Mouse (Mus musculus) common myeloid progenitor, adult 5-6 weeks (primary cell): ENCODE data around the gene Gm6096. TPM values are rescaled to one million over a fixed set of nuclear protein-coding genes. Genes with fewer than 3 reads are reported as not detected.
"Not testable (repeated sequence)": the region's sequence is repeated elsewhere in the genome, so short reads cannot be mapped to it uniquely, and the experiment has no call there.

ENCODE experiments used
- ATAC-seq: replicated peaks from 2 replicates; pipeline ENCODE4 v1.8.0; 2016; ENCODE audit warnings: low read depth, mild to moderate bottlenecking, moderate TSS enrichment, inconsistent platforms; ENCODE audit not compliant: poor library complexity, severe bottlenecking
- total RNA-seq: library from RNA; stranded (forward); fragments of 200-1000, 187-1606 nt; gene quantifications from 2 replicates; pipeline ENCODE4 v1.2.3, GENCODE M21; 2017

The Gm6096 gene
- not detected in 2 replicates for total RNA-seq

GRCm38 (mm10) chr7:34250738-34251137, at the start of gene Gm6096:
Gm6096 (plus strand) TSS chr7:34251038.
- no peak for ATAC-seq

DNA sequence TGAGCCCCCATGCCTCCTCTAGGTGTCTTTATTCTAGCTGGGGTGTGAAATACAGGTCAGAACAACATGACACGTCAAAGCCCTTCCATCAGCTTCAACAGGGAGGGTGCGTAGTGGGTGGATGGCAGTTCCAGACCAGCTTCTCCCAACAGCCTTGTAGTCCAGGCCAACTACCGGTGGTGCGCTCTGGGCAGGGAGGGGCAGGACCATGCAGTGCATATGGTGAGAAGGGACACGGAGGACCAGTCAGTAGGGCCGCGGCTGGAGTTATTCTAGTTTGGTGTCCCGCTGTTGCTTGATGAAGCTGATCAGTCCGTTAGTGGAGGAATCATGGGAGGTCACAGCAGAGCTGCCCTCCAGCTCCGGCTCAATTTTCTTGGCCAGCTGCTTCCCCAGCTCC, 48.7 kb upstream of the Gm6096 start:
- not testable (repeated sequence) for ATAC-seq

DNA sequence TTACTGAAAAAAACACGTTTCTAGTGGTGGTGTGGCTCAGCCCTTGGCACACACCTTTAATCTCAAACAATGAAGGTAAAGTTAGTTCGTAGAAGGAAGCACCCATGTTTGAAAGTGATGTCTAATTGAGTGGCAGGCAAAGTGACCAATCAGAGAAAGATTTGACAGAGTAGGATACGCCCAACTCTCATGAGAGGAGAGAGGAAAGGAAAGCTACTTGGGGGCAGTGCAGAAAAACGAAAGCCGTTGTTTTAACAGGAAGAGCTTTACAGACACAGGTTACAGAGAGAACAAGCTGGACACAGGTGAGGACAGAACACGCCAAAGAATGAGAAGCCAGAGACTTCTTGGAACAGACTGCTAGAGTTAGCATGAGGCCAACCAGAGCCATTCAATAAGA, 44.5 kb upstream of the Gm6096 start:
- no peak for ATAC-seq

- ATAC-seq = peak; percentile 37
Measured at GRCm38 (mm10) chr7:34208027-34208745, 42.7 kb upstream of the Gm6096 start.

DNA sequence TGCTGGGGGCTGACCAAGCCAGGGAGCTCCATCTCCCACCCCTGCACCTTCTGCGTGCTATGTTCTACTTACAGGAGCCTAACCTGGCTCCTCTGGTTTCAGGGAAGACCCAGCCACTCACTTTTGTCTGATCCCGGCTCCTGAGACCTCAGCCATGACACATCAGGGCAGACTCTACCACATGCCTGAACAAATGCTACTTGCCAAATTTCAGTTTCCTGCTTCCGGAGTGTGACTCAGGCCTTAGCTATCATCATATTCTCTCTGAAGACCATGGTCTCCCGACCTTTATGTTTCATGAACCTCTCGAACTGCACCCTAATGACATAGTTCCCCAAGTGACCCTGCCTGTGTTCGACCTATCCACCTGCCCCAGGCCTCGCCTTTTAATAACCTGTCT, 37.6 kb upstream of the Gm6096 start:
- no peak for ATAC-seq

DNA sequence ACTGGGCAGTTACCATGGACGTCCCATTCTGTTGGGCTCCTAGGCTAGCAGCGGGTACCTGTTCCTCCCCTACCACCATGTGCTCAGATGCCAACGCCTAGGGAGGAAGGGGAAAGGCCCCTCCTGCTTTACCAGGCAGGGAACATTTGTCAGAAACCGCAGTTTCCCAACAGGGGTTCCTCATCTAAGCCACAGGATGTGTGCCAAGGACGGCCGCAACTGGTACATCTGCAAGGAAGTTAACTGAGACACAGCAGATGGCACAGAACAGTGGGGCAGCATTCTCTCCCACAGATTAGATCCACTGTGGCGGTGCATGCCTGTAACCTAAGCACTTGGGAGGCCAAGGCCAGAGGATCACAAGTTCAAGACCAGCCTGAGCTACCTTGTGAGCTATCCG, 36.2 kb upstream of the Gm6096 start:
- ATAC-seq = peak; percentile 93

DNA sequence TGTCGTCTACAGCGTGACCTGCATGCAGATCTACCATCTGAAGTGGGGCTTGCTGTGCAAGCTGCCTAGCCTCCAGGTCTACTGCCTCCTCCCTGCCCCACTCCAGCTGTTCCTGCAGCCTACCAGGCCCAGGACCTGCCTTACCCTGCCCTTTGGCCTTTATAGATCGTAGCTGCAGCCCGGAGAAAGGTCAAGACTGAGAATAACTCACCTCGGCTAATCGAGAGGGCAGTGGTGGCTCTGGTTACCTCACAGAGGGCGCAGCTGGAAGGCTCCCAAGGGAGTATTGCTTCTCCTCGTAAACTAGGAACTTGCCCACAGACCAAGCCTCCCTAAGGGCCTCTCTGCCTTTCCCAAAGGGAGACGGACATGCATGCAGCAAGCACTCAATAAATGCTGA, 35.4 kb upstream of the Gm6096 start:
- ATAC-seq = no peak

DNA sequence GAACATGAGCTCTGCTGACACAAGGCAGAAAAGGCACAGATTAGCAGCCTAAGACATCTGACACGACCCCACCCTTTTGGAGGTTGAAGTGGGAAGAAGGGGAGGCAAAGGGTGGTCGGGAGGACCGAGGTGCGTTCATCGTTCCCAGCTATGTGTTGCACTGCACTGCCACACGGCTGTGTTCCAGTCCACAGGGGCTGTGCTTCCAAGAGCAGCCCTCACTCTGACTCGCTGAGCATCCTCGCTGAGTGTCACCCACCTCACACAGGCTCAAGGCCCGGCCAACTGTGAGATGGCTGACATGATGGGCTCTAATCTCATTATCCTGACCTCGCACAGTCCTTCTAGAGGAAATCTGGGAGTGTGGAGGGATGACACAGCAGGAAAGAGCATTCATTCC, 34.4 kb upstream of the Gm6096 start:
- ATAC-seq = no peak

GRCm38 (mm10) chr7:34218496-34218895, 32.3 kb upstream of the Gm6096 start:
- no peak for ATAC-seq

DNA sequence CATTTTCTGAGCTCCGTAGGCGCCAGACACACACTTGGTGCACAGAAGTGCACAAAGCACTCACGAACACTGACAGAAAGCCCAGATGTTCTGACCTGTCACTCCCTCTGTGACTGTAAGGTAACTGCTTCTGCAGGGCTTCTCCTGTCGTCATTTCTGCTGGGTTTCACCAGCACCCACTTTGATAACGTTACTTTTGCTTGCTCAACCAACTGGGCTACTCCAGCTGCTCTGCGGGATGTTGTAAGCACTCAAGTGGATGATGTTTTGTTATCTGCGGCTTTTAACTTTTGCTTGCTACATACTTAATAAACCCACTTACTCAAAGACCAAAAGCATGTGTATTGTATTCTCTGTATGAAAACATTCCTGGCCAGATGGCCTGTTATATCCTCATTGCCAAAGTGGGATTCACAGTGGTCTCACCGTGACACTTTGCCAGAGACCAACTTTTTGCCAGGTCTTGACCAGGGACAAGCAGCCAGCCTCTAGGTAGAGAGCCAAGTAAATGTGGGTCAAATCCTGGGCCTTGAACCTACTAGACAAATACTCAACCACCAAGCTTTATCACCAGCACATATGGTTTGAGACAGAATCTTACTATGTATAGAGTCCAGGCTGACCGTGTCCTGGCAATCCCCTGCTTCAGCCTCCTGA, 29.1 kb upstream of the Gm6096 start:
- ATAC-seq = no peak

DNA sequence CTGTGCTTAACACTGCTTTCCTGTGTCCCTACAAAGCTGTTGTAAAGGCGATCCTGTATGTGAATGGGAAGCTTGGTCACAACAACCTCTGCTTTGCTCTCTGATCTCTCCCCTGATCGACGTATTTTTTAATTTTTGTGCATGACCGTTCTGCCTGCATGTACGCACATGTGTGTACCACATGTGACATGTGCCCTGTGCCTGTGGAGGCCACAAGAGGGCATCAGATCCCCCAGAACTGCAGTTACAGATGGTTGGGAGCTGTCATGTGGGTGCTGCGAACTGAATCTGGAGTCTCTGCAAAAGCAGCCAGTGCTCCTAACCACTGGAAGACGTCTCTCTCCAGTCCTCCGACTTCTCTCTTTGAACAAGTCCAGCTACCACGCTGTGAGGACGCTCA, 28.5 kb upstream of the Gm6096 start:
- no peak for ATAC-seq

DNA sequence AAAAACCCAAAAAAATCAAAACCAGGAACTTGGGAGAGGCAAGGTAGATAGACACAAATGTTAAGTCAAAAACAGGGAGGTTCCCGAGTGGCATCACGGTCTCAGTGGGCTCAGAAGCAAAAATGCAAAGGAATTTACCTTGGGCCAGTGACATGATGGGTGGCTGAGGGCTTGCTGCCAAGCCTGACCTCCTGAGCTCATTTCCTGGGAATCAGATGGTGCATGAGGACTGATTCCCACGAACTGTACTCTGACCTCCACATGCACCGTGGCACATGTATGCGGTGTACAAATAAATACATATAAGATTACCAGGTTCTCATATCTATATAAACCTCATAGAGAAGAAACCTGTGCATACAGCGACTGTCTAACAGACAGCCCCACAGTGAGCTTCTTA, 26.5 kb upstream of the Gm6096 start:
- no peak for ATAC-seq

GRCm38 (mm10) chr7:34226086-34226485, 24.8 kb upstream of the Gm6096 start:
- no peak for ATAC-seq

- ATAC-seq = no peak
Measured at GRCm38 (mm10) chr7:34226846-34227245, 24.0 kb upstream of the Gm6096 start.

GRCm38 (mm10) chr7:34228641-34229040, 22.2 kb upstream of the Gm6096 start:
- ATAC-seq = peak; percentile 7; the same call in 1 of the 2 replicates

GRCm38 (mm10) chr7:34229153-34229552, 21.7 kb upstream of the Gm6096 start:
- no peak for ATAC-seq

DNA sequence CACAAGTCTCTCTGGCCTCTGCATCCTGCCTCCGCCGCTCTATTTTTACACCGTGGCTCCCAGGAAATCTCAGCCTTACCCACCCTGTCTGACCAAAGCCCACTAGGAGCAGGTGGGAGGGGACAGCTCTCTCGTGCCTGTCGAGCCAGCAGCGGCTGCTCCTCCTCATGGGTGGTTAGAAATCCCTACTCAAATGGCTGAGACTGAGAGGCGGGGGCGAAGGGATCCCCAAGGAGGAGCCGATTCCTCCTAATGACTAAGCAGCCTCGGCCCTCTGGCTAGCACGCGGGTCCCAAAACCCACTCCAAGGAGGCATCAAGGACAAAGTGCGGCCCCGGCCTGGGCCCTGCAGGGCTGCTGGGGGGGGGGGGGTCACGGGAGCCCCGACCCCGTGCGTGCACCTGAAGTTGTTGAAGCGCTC, 21.1 kb upstream of the Gm6096 start:
- ATAC-seq = 0 out of 2 replicates have a peak, but pooled peaks have one; percentile 0

DNA sequence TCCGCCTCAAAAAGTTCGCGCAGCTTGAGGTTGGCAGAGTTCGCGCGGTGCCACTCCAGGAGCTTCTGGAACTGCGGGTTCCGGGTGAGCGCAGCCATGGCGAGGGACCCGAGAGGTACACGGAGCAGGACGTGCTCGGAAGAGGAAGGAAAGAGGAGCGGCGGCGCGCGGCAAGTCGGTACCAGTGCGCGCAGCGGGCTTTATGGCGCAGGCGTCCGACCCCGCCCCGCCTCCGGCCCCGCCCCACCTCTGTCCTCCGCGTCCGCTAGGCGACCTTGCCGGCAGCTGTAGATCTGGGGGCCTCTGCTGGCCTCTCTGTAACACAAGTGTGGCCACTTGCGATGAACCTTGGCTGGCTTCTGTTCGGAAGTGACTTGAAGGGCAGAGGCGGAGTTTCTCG, 20.7 kb upstream of the Gm6096 start, which contains the start of gene Gpi1:
Gene Gpi1, minus strand, starts transcription at position 221 of the 400 bp plus-strand sequence.
- peak; percentile 59 for ATAC-seq

- no peak for ATAC-seq
Measured at GRCm38 (mm10) chr7:34232785-34233725, 17.8 kb upstream of the Gm6096 start.

GRCm38 (mm10) chr7:34233909-34234609, 16.8 kb upstream of the Gm6096 start:
- peak; percentile 86 for ATAC-seq
